Mouse (Mus musculus) thymus, adult 2 months (tissue): ENCODE data around the gene Fjx1. TPM values are rescaled to one million over a fixed set of nuclear protein-coding genes. Genes with fewer than 3 reads are reported as not detected.

Experiments
- DNase-seq: peaks from one replicate; pipeline ENCODE4 v3.0.0; 2021
- H3K27ac ChIP-seq: fragments of 200-500 bp; 2 replicates; pipeline ENCODE4 v1.5.1; 2012; ENCODE audit warnings: low read length, control low read depth; ENCODE audit not compliant: control insufficient read depth, insufficient read depth
- H3K27me3 ChIP-seq: fragments of 200-500 bp; 2 replicates; pipeline ENCODE4 v1.6.1; 2012; ENCODE audit warnings: mild to moderate bottlenecking, low read length, moderate library complexity, mixed read lengths; ENCODE audit not compliant: control insufficient read depth, insufficient read depth
- H3K36me3 ChIP-seq: fragments of 200-500 bp; 2 replicates; pipeline ENCODE4 v1.6.1; 2012; ENCODE audit warnings: mild to moderate bottlenecking, low read length, moderate library complexity; ENCODE audit not compliant: control insufficient read depth, insufficient read depth
- H3K4me1 ChIP-seq: fragments of 200-500 bp; replicated peaks from 2 replicates; pipeline ENCODE4 v1.6.1; 2012; ENCODE audit warnings: low read length; ENCODE audit not compliant: control insufficient read depth, insufficient read depth
- H3K4me3 ChIP-seq: fragments of 200-500 bp; 2 replicates; pipeline ENCODE4 v1.5.1; 2012; ENCODE audit warnings: mild to moderate bottlenecking, low read length, control low read depth, moderate library complexity; ENCODE audit not compliant: control insufficient read depth, insufficient read depth
- CTCF ChIP-seq: fragments of 200-500 bp; IDR thresholded peaks from 2 replicates; pipeline ENCODE4 v1.5.1; 2012; ENCODE audit warnings: mild to moderate bottlenecking, control low read depth, low read length, moderate library complexity, borderline replicate concordance; ENCODE audit not compliant: control insufficient read depth, poor library complexity, insufficient read depth; ENCODE audit errors: extremely low read depth
- POLR2A ChIP-seq: fragments of 200-500 bp; IDR thresholded peaks from 2 replicates; pipeline ENCODE4 v1.6.1; 2012; ENCODE audit warnings: mild to moderate bottlenecking, low read length, control low read depth, moderate library complexity; ENCODE audit not compliant: control insufficient read depth, poor library complexity, insufficient read depth; ENCODE audit errors: extremely low read depth
- WGBS: fragments of 180-500 bp; shearing (Covaris S2); methylation state at CpG from one replicate; pipeline ENCODE4 v1.1.7; 2018; 5-methylcytosine and 5-hydroxymethylcytosine counted together
- polyA plus RNA-seq: library from polyadenylated mRNA; depleted of rRNA; stranded (reverse); fragments of >200 nt; gene quantifications from 2 replicates; pipeline ENCODE4 v1.2.3, GENCODE M21; 2012

Gene Fjx1
- polyA plus RNA-seq, 1 experiment, result 2.0 TPM

DNA sequence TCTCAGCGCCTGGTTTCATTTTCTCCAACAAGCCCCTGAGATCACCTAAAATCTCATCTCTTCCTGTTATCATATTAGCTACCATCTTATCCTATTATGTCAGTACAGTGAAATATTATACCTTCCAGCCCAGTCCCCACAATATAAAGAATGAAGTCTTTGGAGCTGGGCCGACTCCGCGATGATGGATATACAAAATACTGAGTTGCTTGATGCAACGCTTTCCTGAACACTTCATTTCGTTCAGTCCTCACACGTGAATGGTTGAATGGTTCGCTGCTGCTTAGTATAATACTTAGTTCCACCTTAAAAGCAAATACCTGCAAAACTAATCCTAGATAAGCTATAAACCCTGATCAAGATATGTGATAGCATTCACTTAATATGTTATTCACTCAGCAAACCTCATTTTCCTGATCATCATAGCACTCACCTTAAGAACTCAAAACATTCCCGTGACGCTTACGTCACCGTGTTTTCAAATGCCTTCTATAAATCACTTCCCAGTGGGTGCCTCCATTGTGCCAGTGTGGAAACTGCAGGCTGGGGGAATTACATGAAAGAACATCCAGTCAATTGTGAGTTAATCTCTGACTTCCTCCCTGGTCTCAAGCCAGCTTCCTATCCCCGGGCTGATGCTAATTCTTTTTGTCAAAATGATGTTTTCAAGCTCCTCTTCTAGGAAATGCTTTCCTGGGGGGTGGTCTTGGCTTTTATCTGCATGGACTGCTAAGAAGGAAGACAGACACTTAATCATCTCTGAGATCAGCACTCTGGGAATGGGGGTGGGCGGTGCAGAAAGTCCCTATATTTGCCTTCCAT is 44.7 kb downstream of the Fjx1 start, which contains the start of gene Trim44:
Trim44 (minus strand) TSS at position 466 of the 822 bp plus-strand sequence.
- 82% methylated on average over 14 of the region's 14 CpGs for WGBS
- no peak for TF ChIP-seq POLR2A
- no peak for TF ChIP-seq CTCF
- Histone ChIP-seq H3K27me3 (no peaks in the 10 kb centered on the region), H3K27ac (no peak within 1 kb of the TSS), H3K4me3 (no peak within 1 kb of the TSS), H3K36me3 (no peaks in the 10 kb centered on the region), H3K4me1 (no peaks in the 10 kb centered on the region; the same call in 1 of the 2 replicates)
- DNase-seq, result no peak

DNA sequence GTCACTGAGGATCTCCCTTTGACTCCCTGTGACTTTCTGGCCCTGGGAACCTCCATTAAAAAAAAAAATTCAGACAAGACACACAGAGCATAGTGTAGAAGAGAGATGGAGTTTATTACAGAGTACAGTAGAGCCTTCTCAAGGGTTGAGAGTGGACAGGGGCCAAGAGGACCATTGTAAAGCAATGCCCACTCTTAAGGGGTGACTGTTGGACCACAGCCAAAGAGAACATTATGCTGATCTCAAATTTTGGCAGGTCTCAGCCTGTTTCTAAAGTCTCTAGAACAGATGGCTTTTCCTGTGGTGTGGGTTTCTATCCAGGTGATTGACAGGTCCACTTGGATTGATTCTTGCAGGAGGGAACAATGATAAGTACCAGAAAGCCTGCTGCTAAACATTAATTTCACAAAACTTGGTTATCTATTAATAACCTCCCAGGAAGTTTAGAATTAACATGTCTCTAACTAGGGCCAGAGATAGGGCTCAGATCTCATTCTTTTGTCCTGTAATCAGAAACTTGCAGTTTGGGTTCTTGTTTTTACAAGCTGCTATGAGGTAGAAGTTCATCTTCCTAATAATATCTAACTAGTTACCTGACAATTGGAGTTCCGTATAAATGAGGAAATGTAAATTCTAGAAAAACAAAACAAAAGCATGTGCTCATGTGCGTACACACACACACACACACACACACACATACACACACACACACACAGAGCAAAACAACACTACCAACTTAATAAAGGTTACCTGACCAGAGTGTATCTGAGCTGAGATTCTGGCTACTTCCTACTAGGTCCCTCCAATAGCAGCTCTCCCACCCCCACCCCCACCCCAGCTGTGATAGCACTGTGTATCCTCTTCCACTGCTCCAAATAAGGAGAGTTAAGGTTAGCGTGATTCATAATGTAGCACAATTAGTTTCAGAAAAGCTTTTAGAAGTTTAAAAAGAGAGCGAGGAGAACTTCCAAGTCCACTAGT is 45.7 kb downstream of the Fjx1 start:
- no peaks in the 10 kb centered on the region; the same call in 1 of the 2 replicates for H3K4me1 ChIP-seq
- H3K27ac ChIP-seq, result no peak overlapping the region
- H3K27me3 ChIP-seq, result no peaks in the 10 kb centered on the region
- H3K36me3 ChIP-seq, result no peaks in the 10 kb centered on the region
- H3K4me3 ChIP-seq, result no peak overlapping the region
- DNase-seq, result no peak
- TF ChIP-seq CTCF, result no peak
- TF ChIP-seq POLR2A, result no peak
- WGBS, result 89% methylated on average over 4 of the region's 4 CpGs

DNA sequence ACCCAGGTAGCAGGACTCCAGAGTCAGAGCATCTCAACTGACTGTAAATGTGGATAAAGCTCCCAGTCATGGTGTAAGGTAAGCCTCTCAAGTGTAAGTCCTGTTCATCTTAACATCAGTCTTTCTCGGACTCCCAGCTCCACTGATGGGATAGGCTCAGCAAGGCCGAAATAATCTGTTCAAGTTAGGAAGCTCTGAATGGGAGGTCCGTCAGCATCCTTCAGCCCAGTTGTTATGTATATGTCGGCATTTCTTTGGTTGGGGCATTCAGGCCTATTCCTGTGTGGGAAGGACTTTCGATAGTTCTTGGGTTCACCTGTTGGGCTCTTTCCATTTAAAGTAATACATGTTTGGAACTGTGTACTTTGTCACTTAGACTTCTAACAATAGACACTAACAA is 48.3 kb downstream of the Fjx1 start:
- no peak overlapping the region for H3K4me3 ChIP-seq
- H3K27me3 ChIP-seq, result no peaks in the 10 kb centered on the region
- H3K36me3 ChIP-seq, result no peaks in the 10 kb centered on the region
- WGBS, result 96% methylated on average over 5 of the region's 5 CpGs
- no peak for DNase-seq
- TF ChIP-seq POLR2A, result no peak
- TF ChIP-seq CTCF, result no peak
- H3K4me1 ChIP-seq, result peaks cover 7% of the 10 kb centered on the region
- no peak overlapping the region for H3K27ac ChIP-seq

DNA sequence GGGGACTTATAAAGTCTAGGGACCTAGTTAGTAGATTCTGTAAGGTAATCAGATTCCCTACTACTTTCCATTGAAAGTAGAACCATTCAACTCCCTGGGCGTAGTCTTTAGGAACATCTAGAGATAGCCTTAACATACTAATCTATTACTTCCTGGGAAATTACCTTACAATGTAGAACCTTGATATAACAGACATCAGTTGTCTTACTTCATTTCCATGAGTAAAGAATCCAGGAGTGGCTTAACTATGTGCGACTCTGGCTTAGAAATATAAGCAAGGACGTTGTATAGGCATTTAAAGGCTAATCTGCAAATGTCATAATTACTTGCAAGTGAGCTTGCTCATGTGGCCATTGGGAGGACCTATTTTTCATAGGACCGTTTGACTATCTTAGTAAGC is 49.0 kb downstream of the Fjx1 start:
- WGBS, result 95% methylated on average over 4 of the region's 4 CpGs
- TF ChIP-seq POLR2A (no peak), CTCF (no peak)
- no peak for DNase-seq
- Histone ChIP-seq H3K4me1 (peaks cover 7% of the 10 kb centered on the region), H3K36me3 (no peaks in the 10 kb centered on the region), H3K4me3 (no peak overlapping the region), H3K27me3 (no peaks in the 10 kb centered on the region), H3K27ac (no peak overlapping the region)

DNA sequence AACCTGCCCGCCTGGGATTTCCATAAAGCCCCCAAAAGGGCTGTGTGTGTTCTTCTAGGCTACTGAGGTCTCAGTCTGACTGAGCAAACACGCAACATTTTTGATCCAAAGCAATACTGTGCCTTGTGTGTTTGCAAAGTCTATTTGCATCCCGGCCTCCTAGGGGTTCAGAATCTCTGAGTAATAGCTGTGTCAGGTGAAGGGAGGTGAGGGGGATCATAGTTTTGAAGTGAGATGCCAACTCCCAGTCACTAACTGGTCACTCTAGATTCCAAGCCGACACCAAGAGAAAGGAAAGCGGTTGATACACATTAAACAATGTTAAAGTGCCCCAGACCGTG is 51.0 kb downstream of the Fjx1 start:
- TF ChIP-seq POLR2A (no peak), CTCF (no peak)
- DNase-seq, result no peak
- peaks cover 7% of the 10 kb centered on the region for H3K4me1 ChIP-seq
- no peaks in the 10 kb centered on the region for H3K36me3 ChIP-seq
- H3K27ac ChIP-seq, result peak overlapping the region; percentile 50; the same call in 1 of the 2 replicates
- peak overlapping the region; percentile 60 for H3K4me3 ChIP-seq
- WGBS, result 38% methylated on average over 6 of the region's 6 CpGs
- H3K27me3 ChIP-seq, result no peaks in the 10 kb centered on the region

DNA sequence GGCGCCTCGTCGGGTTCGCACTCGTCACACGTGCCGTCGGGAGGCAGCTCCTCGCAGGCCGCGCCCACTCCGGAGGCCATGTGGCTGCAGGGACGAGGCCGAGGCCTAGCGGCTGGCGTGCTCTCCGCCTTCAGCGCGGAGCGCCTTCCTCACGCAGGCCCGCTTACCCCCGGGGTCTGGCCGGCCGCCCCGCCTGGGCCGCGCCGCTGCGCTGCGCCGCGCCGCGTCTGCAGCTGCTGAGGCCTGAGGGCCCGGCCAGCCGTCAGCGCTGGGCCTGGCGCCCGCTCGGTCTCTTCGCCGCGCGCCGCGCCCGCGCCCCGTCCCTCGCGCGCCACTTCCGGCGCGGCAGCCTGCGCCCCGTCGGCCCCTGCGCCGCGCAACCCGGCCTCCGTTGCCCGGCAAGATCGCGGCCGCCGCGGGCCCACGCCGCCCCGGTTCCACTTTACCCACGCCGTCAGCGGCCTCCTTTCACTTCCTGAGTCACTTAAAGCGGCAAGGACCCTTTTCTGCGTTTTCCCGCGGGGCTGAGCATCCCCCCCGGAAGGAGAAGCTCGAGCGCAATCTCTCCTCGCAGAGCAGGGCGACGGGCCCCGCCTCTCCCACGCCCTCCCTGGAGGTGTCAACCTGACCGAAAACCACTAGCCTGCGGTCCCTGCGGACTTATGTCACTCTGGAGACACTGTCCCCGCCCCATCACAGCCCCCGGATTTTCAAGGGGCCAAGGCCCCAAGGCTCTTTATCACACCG is 51.5 kb downstream of the Fjx1 start:
- Histone ChIP-seq H3K27me3 (no peaks in the 10 kb centered on the region), H3K27ac (peak overlapping the region; percentile 50; the same call in 1 of the 2 replicates), H3K4me3 (peak overlapping the region; percentile 60), H3K36me3 (no peaks in the 10 kb centered on the region), H3K4me1 (peaks cover 7% of the 10 kb centered on the region)
- TF ChIP-seq CTCF (0 out of 2 replicates have a peak, but pooled peaks have one; percentile 28), POLR2A (peak; percentile 59; the same call in 1 of the 2 replicates)
- peak; percentile 86 for DNase-seq
- WGBS, result 7% methylated on average over 94 of the region's 94 CpGs
